Mouse (Mus musculus): ENCODE measurements at regions not wholly inside any gene's neighbourhood (a gene's known extent, or its start where the extent isn't known, plus 50 kb on each side); places are given as distances from the start of the nearest gene placed in this dataset.
A peak's percentile ranks its signal among the peaks of the same experiment; 100 is the strongest.

DNA sequence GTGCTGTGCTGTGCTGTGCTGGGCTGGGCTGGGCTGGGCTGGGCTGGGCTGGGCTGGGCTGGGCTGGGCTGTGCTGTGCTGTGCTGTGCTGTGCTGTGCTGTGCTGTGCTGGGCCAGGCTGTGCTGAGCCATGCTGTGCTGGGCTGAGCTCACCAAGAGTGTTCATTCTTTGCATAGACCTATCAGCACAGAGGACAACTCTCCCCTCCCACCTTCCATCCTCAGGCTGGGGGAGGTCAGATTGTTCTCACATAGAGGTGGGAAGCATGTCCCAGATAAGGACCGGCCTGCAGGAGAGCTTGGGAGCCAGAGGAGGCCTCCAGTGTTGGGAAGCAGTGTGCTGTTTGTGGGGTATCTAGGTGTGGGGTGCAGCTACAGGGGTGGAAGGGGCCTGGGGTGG is 188.0 kb downstream of the Matn1 start:
- Histone ChIP-seq H3K4me1 (replicated peaks) (peaks cover 15% of the 10 kb centered on the region), H3K27ac (replicated peaks) (no peak overlapping the region), H3K9me3 (no peaks in the 10 kb centered on the region), H3K9ac (no peak overlapping the region), H3K4me3 (no peak overlapping the region), H3K36me3 (no peaks in the 10 kb centered on the region), H3K4me2 (no peak overlapping the region), H3K27me3 (peaks cover 3% of the 10 kb centered on the region; the same call in 1 of the 2 replicates)
- no peak for ATAC-seq (ENCODE audit: low read depth)
- WGBS, result 58% methylated on average over 1 of the region's 1 CpGs

DNA sequence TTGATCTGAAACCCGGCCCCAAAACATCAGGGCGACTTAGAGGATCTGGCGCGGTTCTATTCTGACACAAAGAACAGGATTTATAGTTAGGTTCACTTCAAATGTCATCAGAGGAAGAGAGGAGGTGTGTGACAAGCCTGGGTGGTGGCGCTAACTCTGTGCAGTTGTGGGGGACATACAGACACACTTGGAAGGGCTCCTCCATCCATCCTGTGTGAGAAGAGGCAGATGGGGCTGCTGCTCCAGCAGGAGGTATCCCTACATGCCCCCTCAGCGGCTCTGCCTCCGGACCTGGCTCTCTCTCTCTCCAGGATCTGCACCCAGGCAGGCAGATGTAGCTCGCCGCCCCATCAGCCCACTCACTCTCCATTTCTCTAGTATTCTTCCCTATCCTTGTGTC is 188.6 kb downstream of the Matn1 start:
- Histone ChIP-seq H3K27ac (replicated peaks) (no peak overlapping the region), H3K4me2 (no peak overlapping the region), H3K4me1 (replicated peaks) (peaks cover 15% of the 10 kb centered on the region), H3K9ac (no peak overlapping the region), H3K9me3 (no peaks in the 10 kb centered on the region), H3K36me3 (no peaks in the 10 kb centered on the region), H3K4me3 (no peak overlapping the region), H3K27me3 (peaks cover 3% of the 10 kb centered on the region; the same call in 1 of the 2 replicates)
- ATAC-seq (ENCODE audit: low read depth), result no peak
- 69% methylated on average over 9 of the region's 9 CpGs for WGBS

DNA sequence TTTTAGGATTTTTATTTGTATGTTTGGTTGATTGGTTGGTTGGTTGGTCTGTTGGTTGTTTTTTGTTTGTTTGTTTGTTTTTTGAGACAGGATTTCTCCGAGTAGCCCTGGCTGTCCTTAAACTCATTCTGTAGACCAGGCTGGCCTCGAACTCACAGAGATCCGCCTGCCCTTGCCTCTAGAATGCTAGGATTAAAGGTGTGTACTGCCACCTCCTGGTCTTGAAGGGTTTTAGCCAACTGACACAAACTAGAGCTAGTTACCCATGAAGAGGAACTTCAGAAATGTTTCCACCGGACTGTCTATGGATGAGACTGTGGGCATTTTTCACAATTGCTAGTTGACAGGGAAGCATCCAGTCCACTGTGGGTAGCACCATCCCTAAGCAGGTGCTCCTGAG is 191.7 kb downstream of the Matn1 start:
- peaks cover 3% of the 10 kb centered on the region; the same call in 1 of the 2 replicates for H3K27me3 ChIP-seq
- no peak overlapping the region for H3K27ac ChIP-seq (replicated peaks)
- no peak overlapping the region for H3K4me2 ChIP-seq
- H3K4me3 ChIP-seq, result no peak overlapping the region
- H3K36me3 ChIP-seq, result no peaks in the 10 kb centered on the region
- WGBS, result 86% methylated on average over 4 of the region's 4 CpGs
- no peak for ATAC-seq (ENCODE audit: low read depth)
- H3K4me1 ChIP-seq (replicated peaks), result peaks cover 10% of the 10 kb centered on the region; the same call in 1 of the 2 replicates
- H3K9ac ChIP-seq, result no peak overlapping the region
- H3K9me3 ChIP-seq, result no peaks in the 10 kb centered on the region

DNA sequence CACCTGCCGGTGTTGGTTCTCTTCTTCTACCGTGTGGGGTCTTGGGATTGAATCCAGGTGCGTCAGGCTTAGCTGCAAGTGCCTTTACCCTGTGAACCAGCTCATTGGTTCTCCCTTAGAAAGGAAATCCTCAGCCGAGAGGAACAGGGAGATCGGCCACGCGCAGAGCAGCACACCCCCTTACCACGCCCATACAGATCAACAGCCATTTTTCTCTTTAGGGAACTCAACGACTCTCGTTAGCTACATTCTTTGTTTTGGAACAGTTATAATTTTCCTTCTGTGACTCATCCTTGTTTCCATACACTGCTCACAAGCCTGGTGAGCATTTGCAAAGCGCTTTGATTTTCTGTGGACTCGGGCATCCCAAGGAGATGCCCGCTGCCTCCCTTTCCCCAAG is 194.7 kb downstream of the Matn1 start:
- no peak for ATAC-seq (ENCODE audit: low read depth)
- WGBS, result 83% methylated on average over 13 of the region's 13 CpGs
- Histone ChIP-seq H3K4me1 (replicated peaks) (peaks cover 5% of the 10 kb centered on the region; the same call in 1 of the 2 replicates), H3K4me2 (no peak overlapping the region), H3K27me3 (no peaks in the 10 kb centered on the region; the same call in 1 of the 2 replicates), H3K27ac (replicated peaks) (no peak overlapping the region), H3K9me3 (no peaks in the 10 kb centered on the region), H3K36me3 (no peaks in the 10 kb centered on the region), H3K9ac (no peak overlapping the region), H3K4me3 (no peak overlapping the region)

DNA sequence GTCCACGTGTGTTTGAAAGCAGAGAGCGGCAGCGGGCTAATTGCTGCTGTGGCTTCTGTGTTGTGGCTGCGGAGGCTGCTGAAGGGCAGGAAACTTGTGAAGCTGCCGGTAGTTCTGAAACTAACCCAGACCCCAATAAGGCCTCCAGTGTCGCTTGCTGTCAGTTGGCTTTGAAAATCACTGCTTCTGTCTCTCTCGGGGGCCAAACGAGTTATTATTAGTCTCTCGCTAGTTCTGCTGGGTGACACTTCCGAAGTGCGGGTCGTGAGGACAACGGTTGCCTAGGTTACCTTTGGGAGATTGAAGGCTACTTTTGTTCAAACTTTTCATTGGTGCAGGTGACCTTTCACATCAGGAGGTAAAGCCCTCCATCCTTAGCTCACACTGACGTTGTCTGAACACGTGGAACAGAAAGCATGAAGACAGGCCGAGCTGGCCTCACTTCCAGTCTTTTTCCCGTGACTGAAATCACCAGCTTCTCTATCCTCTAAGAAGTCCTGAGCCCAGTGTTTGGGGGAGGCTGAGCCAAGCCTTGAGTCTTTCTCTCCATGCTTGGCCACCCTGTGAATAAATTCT is 197.8 kb downstream of the Matn1 start:
- 45% methylated on average over 17 of the region's 17 CpGs for WGBS

DNA sequence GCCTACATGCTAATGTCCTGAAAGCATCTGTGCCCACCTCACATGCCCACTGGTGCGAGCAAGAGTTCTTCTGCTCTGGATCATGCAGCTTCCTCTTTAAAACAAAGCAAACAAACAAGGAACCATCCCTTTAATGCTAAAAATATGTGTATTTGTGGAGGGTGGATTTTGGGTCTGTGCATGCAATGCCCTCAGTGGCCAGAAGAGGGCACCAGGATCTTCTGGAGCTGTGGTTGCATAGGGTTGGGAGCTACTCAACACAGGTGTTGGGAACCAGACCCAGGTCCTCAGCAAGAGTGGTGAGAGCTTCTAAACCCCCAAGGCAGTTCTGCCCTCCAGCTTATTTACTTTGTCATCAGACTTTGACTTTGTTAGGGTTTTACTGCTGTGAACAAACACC is 201.3 kb downstream of the Matn1 start:
- WGBS, result 67% methylated on average over 1 of the region's 1 CpGs

More for the DNA sequence above, 197.8 kb downstream of the Matn1 start:
- no peaks in the 10 kb centered on the region; the same call in 1 of the 2 replicates for H3K27me3 ChIP-seq
- H3K9me3 ChIP-seq, result peaks cover 3% of the 10 kb centered on the region
- ATAC-seq (ENCODE audit: low read depth), result no peak
- H3K27ac ChIP-seq (replicated peaks), result no peak overlapping the region
- H3K9ac ChIP-seq, result no peak overlapping the region
- H3K36me3 ChIP-seq, result no peaks in the 10 kb centered on the region
- no peaks in the 10 kb centered on the region for H3K4me1 ChIP-seq (replicated peaks)
- no peak overlapping the region for H3K4me3 ChIP-seq
- no peak overlapping the region for H3K4me2 ChIP-seq

DNA sequence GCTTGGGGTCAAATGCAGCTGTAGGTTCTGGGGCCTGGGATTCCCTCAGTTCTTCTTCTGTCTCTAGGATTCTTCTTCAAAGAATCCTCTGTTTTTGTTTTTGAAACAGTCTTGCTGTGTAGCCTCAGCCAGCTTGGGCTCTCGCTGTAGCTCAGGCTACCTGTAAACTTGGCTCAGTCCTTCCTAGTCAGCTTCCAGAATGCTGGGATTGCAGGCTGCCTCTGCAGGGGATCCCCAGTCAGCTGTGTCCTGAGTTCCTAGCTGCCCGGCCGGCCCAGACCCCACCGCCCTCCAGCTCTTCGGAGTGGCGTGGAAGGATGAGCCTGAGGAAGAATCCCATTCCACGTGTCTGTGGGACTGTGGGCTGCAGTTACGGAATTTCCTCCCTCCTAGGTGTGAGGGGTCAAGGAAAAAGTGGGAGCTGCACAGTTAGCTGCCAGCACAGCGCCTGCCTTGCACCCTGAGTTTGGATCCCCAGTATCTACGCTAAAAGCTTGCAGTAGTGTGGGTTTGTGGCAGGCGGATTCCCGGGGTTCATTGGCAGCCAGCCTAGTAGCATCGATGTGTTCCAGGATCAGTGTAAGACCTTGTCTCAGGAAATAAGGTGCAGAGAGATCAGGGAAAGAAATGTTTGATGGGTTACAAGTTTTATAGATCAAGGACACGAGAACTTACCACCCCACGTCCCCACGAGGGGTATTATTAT is 204.0 kb downstream of the Matn1 start:
- 64% methylated on average over 16 of the region's 16 CpGs for whole genome bisulfite sequencing
- Histone ChIP-seq H3K27ac (replicated peaks) (no peak overlapping the region), H3K9ac (no peak overlapping the region), H3K36me3 (no peaks in the 10 kb centered on the region), H3K4me2 (no peak overlapping the region), H3K27me3 (peaks cover 7% of the 10 kb centered on the region; the same call in 1 of the 2 replicates), H3K9me3 (peaks cover 3% of the 10 kb centered on the region), H3K4me3 (no peak overlapping the region), H3K4me1 (replicated peaks) (0 out of 2 replicates have a peak, but pooled peaks cover 12% of the 10 kb centered on the region)
- ATAC-seq (ENCODE audit: low read depth), result no peak

More for the DNA sequence above, 201.3 kb downstream of the Matn1 start:
- H3K27me3 ChIP-seq, result peaks cover 7% of the 10 kb centered on the region; the same call in 1 of the 2 replicates
- ATAC-seq (ENCODE audit: low read depth), result no peak
- no peak overlapping the region for H3K9ac ChIP-seq
- no peak overlapping the region for H3K4me3 ChIP-seq
- H3K4me2 ChIP-seq, result no peak overlapping the region
- H3K27ac ChIP-seq (replicated peaks), result no peak overlapping the region
- no peaks in the 10 kb centered on the region for H3K36me3 ChIP-seq
- 0 out of 2 replicates have a peak, but pooled peaks cover 5% of the 10 kb centered on the region for H3K4me1 ChIP-seq (replicated peaks)
- H3K9me3 ChIP-seq, result peaks cover 3% of the 10 kb centered on the region

DNA sequence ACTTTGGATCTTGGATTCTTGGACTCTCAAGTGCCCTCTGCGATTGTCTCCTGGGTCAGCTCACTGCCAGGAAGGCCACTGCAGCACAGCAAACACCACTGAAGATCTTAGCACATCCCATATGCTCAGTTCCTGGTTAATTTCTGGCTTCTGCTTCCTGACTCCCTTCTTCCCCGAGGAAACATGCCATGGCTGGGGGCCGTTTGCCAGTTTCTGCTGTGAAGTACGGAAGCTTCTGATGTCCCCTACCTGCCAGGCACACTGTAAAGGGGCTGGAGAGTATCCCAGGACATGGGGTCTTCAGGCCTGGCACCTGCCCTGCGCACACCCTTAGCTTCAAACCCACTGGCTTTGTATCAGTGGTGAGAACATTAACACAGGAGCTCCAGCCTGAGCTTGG is 205.3 kb downstream of the Matn1 start:
- WGBS, result 80% methylated on average over 5 of the region's 5 CpGs
- Histone ChIP-seq H3K27ac (replicated peaks) (no peak overlapping the region), H3K4me1 (replicated peaks) (0 out of 2 replicates have a peak, but pooled peaks cover 12% of the 10 kb centered on the region), H3K4me2 (no peak overlapping the region), H3K9ac (no peak overlapping the region), H3K27me3 (peaks cover 13% of the 10 kb centered on the region), H3K9me3 (peaks cover 3% of the 10 kb centered on the region), H3K36me3 (no peaks in the 10 kb centered on the region), H3K4me3 (no peak overlapping the region)
- ATAC-seq (ENCODE audit: low read depth), result no peak

DNA sequence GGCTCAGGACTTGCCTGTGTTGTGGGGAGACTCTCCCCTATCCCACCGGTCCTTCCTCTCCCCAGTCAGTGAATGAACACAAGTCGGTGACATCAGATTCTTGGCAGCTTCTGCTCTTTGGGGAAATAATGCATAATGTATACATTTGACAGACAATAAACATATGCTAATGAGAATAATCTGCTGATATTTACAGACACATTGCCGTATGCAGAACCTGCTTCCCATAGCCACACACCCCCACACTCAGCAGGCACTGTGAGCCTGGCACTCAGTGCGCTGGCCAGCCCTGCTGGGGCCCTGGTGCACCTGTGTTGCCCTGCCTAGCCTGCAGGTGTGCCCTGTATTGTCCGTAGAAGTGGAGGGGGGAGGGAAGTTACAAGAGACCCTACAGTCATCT is 215.5 kb downstream of the Matn1 start:
- H3K36me3 ChIP-seq, result no peaks in the 10 kb centered on the region
- peaks cover 13% of the 10 kb centered on the region; the same call in 1 of the 2 replicates for H3K27me3 ChIP-seq
- no peaks in the 10 kb centered on the region for H3K9me3 ChIP-seq
- ATAC-seq (ENCODE audit: low read depth), result no peak
- 0 out of 2 replicates have a peak overlapping the region, but pooled peaks have one; percentile 17 for H3K9ac ChIP-seq
- no peak overlapping the region for H3K4me2 ChIP-seq
- 34% methylated on average over 5 of the region's 5 CpGs for WGBS
- no peak overlapping the region for H3K27ac ChIP-seq (replicated peaks)
- no peak overlapping the region for H3K4me3 ChIP-seq
- H3K4me1 ChIP-seq (replicated peaks), result peaks cover 26% of the 10 kb centered on the region

DNA sequence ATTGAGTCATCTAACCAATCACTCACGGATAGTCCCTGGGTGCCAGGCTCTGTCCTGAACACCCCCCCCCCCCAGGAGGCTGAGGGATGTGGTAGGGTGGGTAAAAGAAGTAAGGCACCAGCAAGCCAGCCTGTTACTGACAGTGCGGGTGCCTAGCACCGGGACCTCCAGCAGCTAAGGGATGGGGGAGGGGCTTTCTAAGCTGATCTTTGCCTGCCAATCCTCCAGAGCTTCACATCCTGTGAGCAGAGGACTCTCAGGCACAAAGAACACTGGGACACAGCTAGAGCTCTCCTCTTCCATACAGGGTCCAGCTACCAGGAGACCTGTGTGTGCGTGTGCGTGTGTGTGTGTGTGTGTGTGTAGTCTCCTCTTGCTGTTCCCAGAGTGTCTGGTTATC is 215.9 kb downstream of the Matn1 start:
- no peak overlapping the region for H3K4me2 ChIP-seq

DNA sequence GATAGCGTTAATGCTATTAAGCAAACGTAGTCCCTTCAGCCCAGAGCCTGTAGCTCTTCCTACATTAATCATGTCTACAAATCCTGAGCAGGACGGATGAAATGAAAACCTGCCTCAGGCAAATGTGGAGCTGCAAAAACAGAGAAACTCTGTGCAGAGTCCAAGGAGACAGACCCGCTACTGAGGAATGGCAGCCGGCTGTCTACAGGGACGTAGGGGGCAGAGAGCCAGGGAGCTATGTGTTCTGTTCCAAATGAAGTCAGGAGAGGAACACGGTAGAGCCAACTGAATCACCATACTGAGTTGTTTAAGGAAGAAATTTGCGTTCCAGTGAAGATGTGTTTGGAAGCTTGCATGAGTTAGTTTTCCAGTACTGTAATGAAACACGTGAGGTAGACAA is 217.3 kb downstream of the Matn1 start:
- no peak overlapping the region for H3K27ac ChIP-seq (replicated peaks)
- peaks cover 26% of the 10 kb centered on the region for H3K4me1 ChIP-seq (replicated peaks)
- no peak for ATAC-seq (ENCODE audit: low read depth)
- no peak overlapping the region for H3K9ac ChIP-seq
- H3K27me3 ChIP-seq, result peaks cover 13% of the 10 kb centered on the region; the same call in 1 of the 2 replicates
- H3K4me2 ChIP-seq, result no peak overlapping the region
- H3K36me3 ChIP-seq, result no peaks in the 10 kb centered on the region
- no peak overlapping the region for H3K4me3 ChIP-seq
- 66% methylated on average over 9 of the region's 9 CpGs for WGBS
- no peaks in the 10 kb centered on the region for H3K9me3 ChIP-seq

More for the DNA sequence above, 215.9 kb downstream of the Matn1 start:
- peaks cover 26% of the 10 kb centered on the region for H3K4me1 ChIP-seq (replicated peaks)
- H3K4me3 ChIP-seq, result no peak overlapping the region
- peaks cover 13% of the 10 kb centered on the region; the same call in 1 of the 2 replicates for H3K27me3 ChIP-seq
- WGBS, result 39% methylated on average over 5 of the region's 5 CpGs
- ATAC-seq (ENCODE audit: low read depth), result 0 out of 2 replicates have a peak, but pooled peaks have one; percentile 16
- H3K36me3 ChIP-seq, result no peaks in the 10 kb centered on the region
- 0 out of 2 replicates have a peak overlapping the region, but pooled peaks have one; percentile 17 for H3K9ac ChIP-seq
- H3K9me3 ChIP-seq, result no peaks in the 10 kb centered on the region
- H3K27ac ChIP-seq (replicated peaks), result no peak overlapping the region

DNA sequence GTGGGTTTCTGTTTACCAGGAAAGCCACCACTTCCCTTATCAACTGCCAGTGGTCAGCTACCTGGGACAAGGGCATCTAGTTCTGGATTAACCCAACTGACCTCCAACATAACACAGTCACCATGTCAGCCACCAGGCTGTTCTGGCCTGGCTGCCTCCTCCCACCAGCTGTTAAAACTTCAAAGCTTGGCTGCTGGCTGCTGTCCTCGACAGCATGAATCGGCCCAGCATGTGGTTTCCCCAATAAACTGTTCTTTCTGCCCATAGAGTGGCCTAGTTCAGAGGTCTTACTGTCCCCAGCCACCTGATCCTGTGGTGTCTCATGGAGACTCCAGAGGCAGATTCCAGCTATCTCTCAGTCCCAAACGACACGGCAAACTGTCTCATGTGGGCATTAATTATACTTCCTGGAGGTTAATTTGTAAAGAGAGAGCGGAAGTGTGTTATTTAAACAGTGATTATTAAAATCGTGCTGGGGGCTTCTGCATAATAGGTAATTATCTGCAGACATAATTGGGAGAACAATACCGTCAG is 219.7 kb downstream of the Matn1 start:
- no peak overlapping the region for H3K9ac ChIP-seq

More for the DNA sequence above, 219.7 kb downstream of the Matn1 start:
- Histone ChIP-seq H3K4me1 (replicated peaks) (peaks cover 26% of the 10 kb centered on the region), H3K9me3 (no peaks in the 10 kb centered on the region), H3K4me2 (no peak overlapping the region), H3K27me3 (peaks cover 13% of the 10 kb centered on the region; the same call in 1 of the 2 replicates), H3K27ac (replicated peaks) (no peak overlapping the region), H3K4me3 (no peak overlapping the region), H3K36me3 (no peaks in the 10 kb centered on the region)
- WGBS, result 7% methylated on average over 7 of the region's 7 CpGs
- no peak for ATAC-seq (ENCODE audit: low read depth)

Measured in neural tube, embryonic 13.5 days (tissue).